Mouse (Mus musculus) lung, adult 2 months (tissue): Measurements from ENCODE around the gene Olfr690.
"Not testable (repeated sequence)": the region's sequence is repeated elsewhere in the genome, so short reads cannot be mapped to it uniquely, and the experiment has no call there.

Experiments
- CTCF ChIP-seq: fragments of 200-500 bp; IDR thresholded peaks from 2 replicates; pipeline ENCODE4 v1.5.1; 2011; ENCODE audit warnings: mild to moderate bottlenecking, low read length, control low read depth; ENCODE audit not compliant: insufficient read depth
- POLR2A ChIP-seq: fragments of 200-500 bp; IDR thresholded peaks from 2 replicates; pipeline ENCODE4 v1.6.1; 2011; ENCODE audit warnings: low read depth, mild to moderate bottlenecking, control low read depth, low read length, borderline replicate concordance; ENCODE audit errors: extremely low read depth

DNA sequence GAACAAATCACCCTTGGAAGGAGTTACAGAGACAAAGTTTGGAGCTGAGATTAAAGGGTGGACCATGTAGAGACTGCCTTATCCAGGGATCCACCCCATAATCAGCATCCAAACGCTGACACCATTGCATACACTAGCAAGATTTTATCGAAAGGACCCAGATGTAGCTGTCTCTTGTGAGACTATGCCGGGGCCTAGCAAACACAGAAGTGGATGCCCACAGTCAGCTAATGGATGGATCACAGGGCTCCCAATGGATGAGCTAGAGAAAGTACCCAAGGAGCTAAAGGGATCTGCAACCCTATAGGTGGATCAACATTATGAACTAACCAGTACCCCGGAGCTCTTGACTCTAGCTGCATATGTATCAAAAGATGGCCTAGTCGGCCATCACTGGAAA lies 22.2 kb upstream of the Olfr690 start:
- TF ChIP-seq POLR2A, CTCF: not testable (repeated sequence)
